Mouse (Mus musculus): Measurements from ENCODE around the gene Fras1. TPM values are rescaled to one million over a fixed set of nuclear protein-coding genes. Genes with fewer than 3 reads are reported as not detected.

The Fras1 gene
- total and polyA plus RNA-seq, 3 experiments, result not detected

DNA sequence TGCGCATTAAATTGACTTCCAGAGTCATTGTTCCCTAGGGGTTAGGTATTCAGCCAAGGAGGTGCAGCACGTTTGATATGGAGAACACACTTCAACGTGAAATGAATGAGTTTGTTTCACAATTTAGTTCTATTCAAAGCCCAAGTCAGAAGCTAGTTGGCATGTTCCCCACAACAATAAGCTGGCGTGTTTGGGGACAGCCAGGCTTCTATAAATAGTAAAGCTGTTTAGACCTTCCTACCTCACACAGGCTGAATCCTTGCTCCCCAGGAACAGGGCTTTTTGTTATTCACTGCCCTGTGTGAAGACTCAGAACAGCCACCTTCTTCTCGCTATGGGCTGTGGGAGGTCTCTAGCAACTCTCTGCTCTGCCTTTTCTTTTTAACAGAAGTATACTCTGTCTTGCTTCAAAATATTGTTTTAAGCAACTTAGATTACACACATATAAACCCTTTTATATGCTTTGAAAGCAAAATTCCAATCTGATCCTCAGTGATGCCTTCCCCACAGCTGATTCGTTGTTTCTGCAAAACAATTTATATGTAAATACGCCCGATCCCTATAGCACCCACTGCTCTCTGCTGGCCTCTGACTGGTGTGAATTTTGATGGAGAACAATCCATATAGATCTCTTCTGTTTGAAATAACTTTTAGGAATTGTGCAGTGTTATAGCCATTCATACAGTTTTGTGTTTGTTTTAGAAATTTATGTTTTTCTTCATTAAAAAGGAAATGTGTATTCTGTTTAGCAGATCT, 184.5 kb downstream of the Fras1 start:
- Histone ChIP-seq H3K4me1 (ENCODE audit: control insufficient read depth in 1 of 2, insufficient read depth in 2 of 2, low read length in 2 of 2) (no peaks in the 10 kb centered on the region), H3K9me3 (replicated peaks; ENCODE audit: insufficient read depth, low read length) (no peaks in the 10 kb centered on the region), H3K36me3 (ENCODE audit: control insufficient read depth in 1 of 2, insufficient read depth in 2 of 2, low read length in 2 of 2) (no peaks in the 10 kb centered on the region), H3K27ac (ENCODE audit: control insufficient read depth, low read depth, low read length) (no peak overlapping the region), H3K27me3 (ENCODE audit: control insufficient read depth in 1 of 2, insufficient read depth in 2 of 2, low read length in 2 of 2) (no peaks in the 10 kb centered on the region), H3K79me2 (ENCODE audit: control insufficient read depth, insufficient read depth, low read length, poor library complexity) (no peaks in the 10 kb centered on the region), H3K9ac (ENCODE audit: control insufficient read depth, low read depth, low read length, poor library complexity, severe bottlenecking) (no peak overlapping the region), H3K4me3 (ENCODE audit: control insufficient read depth in 1 of 2, insufficient read depth in 1 of 2, low read depth in 2 of 2, low read length in 2 of 2) (no peak overlapping the region)
- TF ChIP-seq CHD1 (IDR thresholded peaks at IDR 0.05; ENCODE audit: low read depth, low read length) (no peak), RCOR1 (IDR thresholded peaks at IDR 0.05; ENCODE audit: low read depth, low read length) (no peak), GATA1 (IDR thresholded peaks at IDR 0.05; ENCODE audit: low read depth, low read length) (no peak), UBTF (IDR thresholded peaks at IDR 0.05; ENCODE audit: borderline replicate concordance, insufficient read depth, low read depth, low read length) (no peak), SMC3 (IDR thresholded peaks at IDR 0.05; ENCODE audit: low read depth, low read length) (no peak), MAX (IDR thresholded peaks at IDR 0.05; ENCODE audit: low read length) (no peak), ZC3H11A (IDR thresholded peaks at IDR 0.05; ENCODE audit: low read depth, low read length) (no peak), ZKSCAN1 (IDR thresholded peaks at IDR 0.05; ENCODE audit: low read depth, low read length) (no peak), KAT2A (conservative IDR thresholded peaks at IDR 0.05; ENCODE audit: low read depth, low read length) (no peak), SIN3A (IDR thresholded peaks at IDR 0.05; ENCODE audit: low read length) (no peak), ZMIZ1 (IDR thresholded peaks at IDR 0.05; ENCODE audit: low read depth, low read length) (no peak), EP300 (IDR thresholded peaks at IDR 0.05; ENCODE audit: low read depth in 1 of 2, low read length in 2 of 2) (no peak), NELFE (IDR thresholded peaks at IDR 0.05; ENCODE audit: low read depth, low read length) (no peak), E2F4 (IDR thresholded peaks at IDR 0.05; ENCODE audit: borderline replicate concordance, low read depth, low read length) (no peak)
- DNase-seq (ENCODE audit: low read depth, low spot score), result no peak

DNA sequence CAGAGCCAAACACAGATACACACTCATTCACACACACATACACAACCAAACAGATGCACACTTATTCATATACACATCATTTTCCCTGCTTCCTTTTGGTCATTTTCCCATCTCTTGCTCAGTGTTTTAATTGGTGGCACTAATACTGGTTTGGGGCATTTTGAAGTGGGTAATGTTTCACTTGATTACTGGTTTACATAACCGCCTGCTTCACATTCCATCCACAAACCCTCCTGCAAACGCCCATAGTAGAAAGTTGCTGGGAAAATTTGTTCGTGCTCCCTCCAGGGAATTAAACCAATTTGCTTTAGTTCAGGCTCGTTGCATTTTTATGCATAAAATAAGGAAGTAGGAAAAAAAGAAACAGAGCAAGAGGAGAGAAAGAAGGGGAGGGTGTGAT, 200.8 kb downstream of the Fras1 start:
- Histone ChIP-seq H3K27me3 (ENCODE audit: control insufficient read depth in 1 of 2, insufficient read depth in 2 of 2, low read length in 2 of 2) (no peaks in the 10 kb centered on the region), H3K27ac (ENCODE audit: control insufficient read depth, low read depth, low read length) (no peak overlapping the region), H3K9ac (ENCODE audit: control insufficient read depth, low read depth, low read length, poor library complexity, severe bottlenecking) (no peak overlapping the region), H3K4me1 (ENCODE audit: control insufficient read depth in 1 of 2, insufficient read depth in 2 of 2, low read length in 2 of 2) (no peaks in the 10 kb centered on the region), H3K4me3 (ENCODE audit: control insufficient read depth in 1 of 2, insufficient read depth in 1 of 2, low read depth in 2 of 2, low read length in 2 of 2) (no peak overlapping the region), H3K79me2 (ENCODE audit: control insufficient read depth, insufficient read depth, low read length, poor library complexity) (no peaks in the 10 kb centered on the region), H3K36me3 (ENCODE audit: control insufficient read depth in 1 of 2, insufficient read depth in 2 of 2, low read length in 2 of 2) (no peaks in the 10 kb centered on the region), H3K9me3 (replicated peaks; ENCODE audit: insufficient read depth, low read length) (no peaks in the 10 kb centered on the region)
- TF ChIP-seq POLR2AphosphoS2 (IDR thresholded peaks at IDR 0.05; ENCODE audit: low read length) (no peak), CHD2 (IDR thresholded peaks at IDR 0.05; ENCODE audit: low read length) (no peak), CHD1 (IDR thresholded peaks at IDR 0.05; ENCODE audit: low read depth, low read length) (no peak), MYC (IDR thresholded peaks at IDR 0.05; ENCODE audit: low read depth, low read length) (no peak), ZNF384 (IDR thresholded peaks at IDR 0.05; ENCODE audit: low read depth, low read length) (no peak), ELF1 (IDR thresholded peaks at IDR 0.05; ENCODE audit: low read depth, low read length) (no peak), ZC3H11A (IDR thresholded peaks at IDR 0.05; ENCODE audit: low read depth, low read length) (no peak), SMC3 (IDR thresholded peaks at IDR 0.05; ENCODE audit: low read depth, low read length) (no peak), ZMIZ1 (IDR thresholded peaks at IDR 0.05; ENCODE audit: low read depth, low read length) (no peak), HCFC1 (IDR thresholded peaks at IDR 0.05; ENCODE audit: low read depth, low read length) (no peak), MYB (IDR thresholded peaks at IDR 0.05; ENCODE audit: low read depth, low read length) (no peak), EP300 (IDR thresholded peaks at IDR 0.05; ENCODE audit: low read depth in 1 of 2, low read length in 2 of 2) (no peak), TAL1 (IDR thresholded peaks at IDR 0.05; ENCODE audit: low read length) (no peak), RCOR1 (IDR thresholded peaks at IDR 0.05; ENCODE audit: low read depth, low read length) (no peak), MAFK (IDR thresholded peaks at IDR 0.05; ENCODE audit: borderline replicate concordance, low read depth, low read length) (no peak)
- no peak for DNase-seq (ENCODE audit: low read depth, low spot score)

All from MEL (cell line).